Mouse (Mus musculus): ENCODE results near the gene Hoxa11. TPM values are rescaled to one million over a fixed set of nuclear protein-coding genes. Genes with fewer than 3 reads are reported as not detected.
A peak's percentile ranks its signal among the peaks of the same experiment; 100 is the strongest.

Gene Hoxa11
- polyA plus RNA-seq, 1 experiment from 2014 or later: not detected

DNA sequence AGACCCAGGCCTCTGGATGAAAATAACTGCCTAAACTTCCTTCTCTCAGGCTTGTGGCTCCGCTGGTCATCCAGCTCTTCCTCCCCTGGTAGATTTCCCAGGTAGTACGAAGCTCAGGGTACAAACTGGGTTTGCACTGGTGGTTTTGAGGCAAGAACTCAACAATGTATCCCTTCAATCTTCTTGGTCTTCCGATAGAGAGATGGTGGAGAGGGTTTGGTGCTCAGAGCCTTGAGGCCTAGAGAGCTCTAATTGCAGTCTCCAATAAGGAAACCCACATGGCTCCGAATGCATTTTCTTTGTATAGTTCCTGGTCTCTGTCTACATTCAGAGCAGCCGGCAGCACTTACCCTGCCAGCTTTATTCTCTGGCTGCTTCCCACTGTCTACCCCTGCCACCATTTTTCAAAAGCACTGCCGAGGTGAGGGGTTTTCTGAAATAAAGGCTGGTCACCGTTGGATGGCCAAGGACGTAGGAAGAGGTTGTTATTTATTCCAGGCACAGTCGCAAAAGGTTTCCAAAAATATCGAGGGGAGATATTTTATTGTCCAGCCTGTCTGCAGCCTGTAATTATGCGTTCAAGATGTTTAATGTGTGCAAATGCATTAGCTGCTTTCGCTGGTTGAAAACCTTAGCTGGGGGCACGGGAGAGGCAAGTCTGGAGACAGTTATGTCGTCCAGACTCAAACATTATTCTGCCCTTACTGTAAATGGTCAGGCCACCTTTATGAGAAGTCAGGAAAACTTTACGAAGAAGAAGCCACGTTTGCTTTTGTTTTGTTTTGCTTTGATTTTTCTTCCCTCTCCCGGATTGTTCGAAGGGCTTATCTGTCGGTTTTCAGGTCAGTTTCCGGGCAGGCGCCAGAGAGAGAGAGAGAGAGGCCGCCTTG is 27.4 kb upstream of the Hoxa11 start:
- peaks cover 94% of the 10 kb centered on the region for H3K27me3 ChIP-seq (replicated peaks; ENCODE audit: insufficient read depth, low read length)
- no peak overlapping the region for H3K4me3 ChIP-seq (ENCODE audit: low read depth, low read length)
- H3K9ac ChIP-seq (replicated peaks; ENCODE audit: low read depth): no peak overlapping the region
- no peak for ATAC-seq
- H3K9me3 ChIP-seq (ENCODE audit: low read length): no peaks in the 10 kb centered on the region
- no peak overlapping the region for H3K27ac ChIP-seq (ENCODE audit: low read length)
- DNase-seq (ENCODE audit: low spot score): no peak
- TF ChIP-seq EP300 (IDR thresholded peaks at IDR 0.05) (no peak), CTCF (IDR thresholded peaks at IDR 0.05) (no peak)
- H3K4me1 ChIP-seq (ENCODE audit: insufficient read depth, low read depth, low read length): no peaks in the 10 kb centered on the region
- 19% methylated on average over 22 of the region's 22 CpGs for WGBS
- no peak overlapping the region for H3K4me2 ChIP-seq (replicated peaks; ENCODE audit: low read depth, low read length)
- no peaks in the 10 kb centered on the region for H3K36me3 ChIP-seq (ENCODE audit: insufficient read depth, low read length)

DNA sequence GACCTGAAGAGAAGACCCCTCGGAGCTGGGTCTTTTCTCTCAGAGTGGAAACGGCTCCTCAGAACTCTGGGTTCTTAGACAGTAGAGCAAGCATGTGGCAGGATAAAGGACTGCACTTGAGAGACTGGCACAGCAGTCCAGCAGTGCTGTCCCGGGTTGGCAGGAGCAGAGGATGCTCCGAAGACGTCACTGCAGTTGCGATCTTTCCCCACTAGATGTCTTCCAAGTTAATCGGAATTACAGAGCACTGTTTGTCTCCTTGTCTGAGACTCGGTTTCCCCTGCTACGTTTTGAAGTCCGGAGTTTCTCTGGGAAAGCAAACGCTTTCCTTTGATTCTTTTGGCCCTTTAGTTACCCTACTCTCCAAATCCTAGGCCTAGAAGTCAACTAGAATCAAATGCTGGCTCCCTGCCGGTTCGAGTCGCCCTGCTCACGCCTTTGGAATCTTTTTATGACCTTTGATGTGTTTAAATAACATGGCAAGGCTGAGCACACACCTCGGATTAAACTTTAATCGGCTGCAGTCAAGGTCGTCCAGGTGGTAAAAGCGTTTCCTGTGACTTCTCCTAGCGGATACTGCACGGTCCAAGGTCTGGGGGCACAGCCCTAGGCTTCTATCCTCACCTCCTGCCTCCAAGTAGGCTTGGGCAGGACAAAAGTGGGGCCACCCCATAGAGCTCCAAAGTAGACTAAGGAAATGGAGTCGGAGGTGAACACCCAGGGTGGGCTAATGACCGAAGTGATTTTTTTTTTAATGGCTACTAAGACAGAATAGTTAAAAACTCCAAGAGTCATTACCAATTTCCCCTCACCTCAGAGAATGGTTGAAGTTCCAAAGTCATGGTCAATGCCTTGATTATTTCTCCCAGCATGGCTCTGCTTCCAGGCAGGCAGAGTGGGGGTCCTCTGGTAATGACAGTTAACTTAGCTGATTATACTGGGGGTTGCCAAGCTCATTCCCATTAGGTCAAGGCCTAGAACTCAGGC is 25.2 kb upstream of the Hoxa11 start:
- DNase-seq (ENCODE audit: low spot score) (peak; percentile 68), ATAC-seq (peak; percentile 46; the same call in 1 of the 2 replicates)
- peaks cover 92% of the 10 kb centered on the region for H3K27me3 ChIP-seq (replicated peaks; ENCODE audit: insufficient read depth, low read length)
- no peak for TF ChIP-seq EP300 (IDR thresholded peaks at IDR 0.05)
- peak; percentile 79 for TF ChIP-seq CTCF (IDR thresholded peaks at IDR 0.05)
- H3K27ac ChIP-seq (ENCODE audit: low read length): no peak overlapping the region
- no peaks in the 10 kb centered on the region for H3K4me1 ChIP-seq (ENCODE audit: insufficient read depth, low read depth, low read length)
- no peaks in the 10 kb centered on the region for H3K36me3 ChIP-seq (ENCODE audit: insufficient read depth, low read length)
- no peak overlapping the region for H3K9ac ChIP-seq (replicated peaks; ENCODE audit: low read depth)
- no peak overlapping the region for H3K4me2 ChIP-seq (replicated peaks; ENCODE audit: low read depth, low read length)
- H3K9me3 ChIP-seq (ENCODE audit: low read length): no peaks in the 10 kb centered on the region
- H3K4me3 ChIP-seq (ENCODE audit: low read depth, low read length): no peak overlapping the region
- WGBS: 9% methylated on average over 23 of the region's 23 CpGs

DNA sequence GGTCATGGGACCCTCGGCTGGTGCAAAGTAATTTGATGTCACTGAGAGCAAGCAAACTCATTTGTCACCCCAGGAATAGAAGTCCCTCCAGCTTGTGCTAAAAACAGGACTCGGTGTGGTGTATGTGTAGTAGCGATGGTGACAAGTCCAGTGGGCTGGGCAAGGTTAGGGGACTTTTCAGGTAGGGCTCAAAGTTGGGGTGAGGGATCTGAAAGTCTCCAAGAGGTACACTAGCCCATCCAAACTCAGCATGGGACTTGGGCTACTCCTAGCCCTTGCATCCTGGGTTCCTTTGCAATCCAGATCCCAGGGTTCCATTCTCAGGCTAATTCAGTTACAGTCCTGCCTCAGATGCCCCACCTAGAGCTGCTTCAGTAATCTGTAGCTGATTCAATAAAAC is 23.1 kb upstream of the Hoxa11 start:
- no peak for ATAC-seq
- TF ChIP-seq CTCF (IDR thresholded peaks at IDR 0.05): no peak
- TF ChIP-seq EP300 (IDR thresholded peaks at IDR 0.05): no peak
- WGBS: 8% methylated on average over 3 of the region's 3 CpGs

GRCm38 (mm10) chr6:52268341-52268740 is 22.7 kb upstream of the Hoxa11 start:
- Histone ChIP-seq H3K4me3 (ENCODE audit: low read depth, low read length) (no peak overlapping the region), H3K27ac (ENCODE audit: low read length) (no peak overlapping the region), H3K9ac (replicated peaks; ENCODE audit: low read depth) (no peak overlapping the region), H3K27me3 (replicated peaks; ENCODE audit: insufficient read depth, low read length) (peaks cover 95% of the 10 kb centered on the region), H3K9me3 (ENCODE audit: low read length) (no peaks in the 10 kb centered on the region), H3K36me3 (ENCODE audit: insufficient read depth, low read length) (no peaks in the 10 kb centered on the region), H3K4me1 (ENCODE audit: insufficient read depth, low read depth, low read length) (no peaks in the 10 kb centered on the region), H3K4me2 (replicated peaks; ENCODE audit: low read depth, low read length) (no peak overlapping the region)
- TF ChIP-seq EP300 (IDR thresholded peaks at IDR 0.05) (no peak), CTCF (IDR thresholded peaks at IDR 0.05) (no peak)
- DNase-seq (ENCODE audit: low spot score): no peak
- ATAC-seq: no peak
- 3% methylated on average over 7 of the region's 7 CpGs for WGBS

More for the DNA sequence above, 23.1 kb upstream of the Hoxa11 start:
- Histone ChIP-seq H3K9ac (replicated peaks; ENCODE audit: low read depth) (no peak overlapping the region), H3K4me1 (ENCODE audit: insufficient read depth, low read depth, low read length) (no peaks in the 10 kb centered on the region), H3K27me3 (replicated peaks; ENCODE audit: insufficient read depth, low read length) (peaks cover 95% of the 10 kb centered on the region), H3K36me3 (ENCODE audit: insufficient read depth, low read length) (no peaks in the 10 kb centered on the region), H3K4me2 (replicated peaks; ENCODE audit: low read depth, low read length) (no peak overlapping the region), H3K27ac (ENCODE audit: low read length) (no peak overlapping the region), H3K9me3 (ENCODE audit: low read length) (no peaks in the 10 kb centered on the region), H3K4me3 (ENCODE audit: low read depth, low read length) (no peak overlapping the region)
- no peak for DNase-seq (ENCODE audit: low spot score)

DNA sequence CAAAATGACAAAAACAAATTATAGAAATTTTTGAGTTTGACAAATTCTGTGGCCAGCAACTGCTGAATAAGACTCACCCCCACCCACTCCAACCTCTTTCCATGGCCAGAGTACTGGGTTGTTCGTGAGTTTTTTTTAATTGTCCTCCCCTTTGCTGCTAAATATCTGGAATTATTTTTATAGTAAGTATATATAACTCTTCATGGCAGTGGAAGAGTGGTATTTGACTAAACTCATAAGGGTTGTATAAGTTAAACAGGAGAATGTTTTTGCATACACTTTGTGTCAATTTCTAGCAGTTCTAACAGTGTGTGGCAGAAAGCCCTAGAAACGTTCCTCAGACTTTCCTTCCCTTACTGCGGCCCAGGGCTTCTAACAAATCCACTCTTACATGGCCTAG is 22.1 kb upstream of the Hoxa11 start:
- WGBS: 15% methylated on average over 3 of the region's 3 CpGs
- DNase-seq (ENCODE audit: low spot score): no peak

GRCm38 (mm10) chr6:52267221-52267620 is 21.6 kb upstream of the Hoxa11 start:
- Histone ChIP-seq H3K4me3 (ENCODE audit: low read depth, low read length) (no peak overlapping the region), H3K36me3 (ENCODE audit: insufficient read depth, low read length) (no peaks in the 10 kb centered on the region), H3K9ac (replicated peaks; ENCODE audit: low read depth) (no peak overlapping the region), H3K27ac (ENCODE audit: low read length) (no peak overlapping the region), H3K4me1 (ENCODE audit: insufficient read depth, low read depth, low read length) (no peaks in the 10 kb centered on the region), H3K9me3 (ENCODE audit: low read length) (no peaks in the 10 kb centered on the region), H3K4me2 (replicated peaks; ENCODE audit: low read depth, low read length) (no peak overlapping the region), H3K27me3 (replicated peaks; ENCODE audit: insufficient read depth, low read length) (peaks cover 87% of the 10 kb centered on the region)
- ATAC-seq (no peak), DNase-seq (ENCODE audit: low spot score) (no peak)
- TF ChIP-seq CTCF (IDR thresholded peaks at IDR 0.05): no peak
- TF ChIP-seq EP300 (IDR thresholded peaks at IDR 0.05): no peak
- 21% methylated on average over 5 of the region's 5 CpGs for WGBS

More for the DNA sequence above, 22.1 kb upstream of the Hoxa11 start:
- ATAC-seq: no peak
- H3K27ac ChIP-seq (ENCODE audit: low read length): no peak overlapping the region
- H3K36me3 ChIP-seq (ENCODE audit: insufficient read depth, low read length): no peaks in the 10 kb centered on the region
- no peaks in the 10 kb centered on the region for H3K4me1 ChIP-seq (ENCODE audit: insufficient read depth, low read depth, low read length)
- H3K4me3 ChIP-seq (ENCODE audit: low read depth, low read length): no peak overlapping the region
- peaks cover 88% of the 10 kb centered on the region for H3K27me3 ChIP-seq (replicated peaks; ENCODE audit: insufficient read depth, low read length)
- no peak overlapping the region for H3K4me2 ChIP-seq (replicated peaks; ENCODE audit: low read depth, low read length)
- H3K9ac ChIP-seq (replicated peaks; ENCODE audit: low read depth): no peak overlapping the region
- H3K9me3 ChIP-seq (ENCODE audit: low read length): no peaks in the 10 kb centered on the region
- TF ChIP-seq CTCF (IDR thresholded peaks at IDR 0.05): no peak
- no peak for TF ChIP-seq EP300 (IDR thresholded peaks at IDR 0.05)
